Mouse (Mus musculus): ENCODE data around the gene Nsun2.
A peak's percentile ranks its signal among the peaks of the same experiment; 100 is the strongest.

Nsun2 gene

GRCm38 (mm10) chr13:69525867-69526266, 7.7 kb upstream of the Nsun2 start:
- DNase-seq: no peak

DNA sequence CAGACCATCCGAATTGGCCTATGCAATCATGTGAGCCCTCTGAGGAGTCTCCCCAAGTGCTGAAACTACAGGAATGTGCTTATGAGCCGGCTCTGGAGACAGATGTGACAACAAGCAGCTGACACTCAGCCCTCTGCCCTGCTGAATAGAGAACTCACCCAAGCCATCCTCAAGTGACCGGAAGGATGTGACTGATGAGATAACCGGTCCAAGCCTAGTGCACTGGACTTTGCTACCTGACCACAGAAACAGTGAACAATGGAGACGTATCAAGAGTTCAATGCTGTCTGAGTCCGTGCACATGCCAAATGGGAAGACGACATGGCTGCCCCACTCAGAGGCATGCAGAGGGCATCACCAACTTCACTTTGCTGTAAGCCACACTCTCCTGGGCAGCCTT, 5.0 kb upstream of the Nsun2 start:
- DNase-seq: no peak

DNA sequence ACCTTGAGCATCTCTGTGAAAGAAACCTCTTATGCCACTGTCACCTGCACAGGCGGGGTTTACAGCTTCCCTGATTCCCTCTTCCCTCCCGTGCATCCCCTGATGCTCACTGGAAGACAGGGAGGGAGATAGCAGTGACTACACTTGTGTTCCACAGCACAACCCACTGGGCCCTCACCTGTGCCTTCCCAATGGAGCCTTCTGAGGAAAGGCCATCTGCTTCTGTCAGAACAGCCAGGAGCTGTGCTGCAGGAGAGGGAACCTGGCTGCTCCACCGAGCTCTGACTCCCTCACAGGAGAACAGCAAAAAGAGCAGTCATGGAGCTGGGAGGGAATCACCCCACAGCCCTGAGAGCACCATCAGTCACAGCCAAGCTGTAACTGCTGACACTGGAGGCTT, 3.4 kb upstream of the Nsun2 start:
- no peak for DNase-seq

- DNase-seq: no peak
These were observed 2.6 kb upstream of the Nsun2 start for GRCm38 (mm10) chr13:69530951-69531350.

- DNase-seq: no peak
These were observed 2.1 kb upstream of the Nsun2 start for GRCm38 (mm10) chr13:69531431-69531830.

- DNase-seq: no peak
These were observed 1.2 kb upstream of the Nsun2 start for GRCm38 (mm10) chr13:69532101-69532892.

- DNase-seq: no peak
These were observed 597 bp upstream of the Nsun2 start for GRCm38 (mm10) chr13:69532893-69533404.

DNA sequence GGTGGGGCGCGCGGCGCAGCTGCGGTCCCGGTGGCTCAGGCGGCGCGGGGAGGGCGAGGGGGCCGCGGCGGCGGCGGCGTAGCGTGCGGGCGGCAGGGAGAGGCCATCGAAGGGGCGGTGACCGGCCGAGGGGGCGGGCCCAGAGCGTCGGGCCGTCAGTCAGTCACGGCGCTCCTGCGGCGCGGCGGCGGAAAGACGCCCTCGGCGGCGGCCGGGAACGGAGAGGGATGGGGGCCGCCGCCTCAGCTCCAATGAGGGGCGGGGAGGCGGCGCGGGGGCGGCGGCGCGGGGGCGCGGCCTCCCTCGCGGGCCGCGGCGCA, 748 bp downstream of the Nsun2 start, which contains the start of gene Tent4a:
TSS of gene Tent4a (minus strand) at position 284 of the 320 bp plus-strand sequence.
- DNase-seq: no peak

DNA sequence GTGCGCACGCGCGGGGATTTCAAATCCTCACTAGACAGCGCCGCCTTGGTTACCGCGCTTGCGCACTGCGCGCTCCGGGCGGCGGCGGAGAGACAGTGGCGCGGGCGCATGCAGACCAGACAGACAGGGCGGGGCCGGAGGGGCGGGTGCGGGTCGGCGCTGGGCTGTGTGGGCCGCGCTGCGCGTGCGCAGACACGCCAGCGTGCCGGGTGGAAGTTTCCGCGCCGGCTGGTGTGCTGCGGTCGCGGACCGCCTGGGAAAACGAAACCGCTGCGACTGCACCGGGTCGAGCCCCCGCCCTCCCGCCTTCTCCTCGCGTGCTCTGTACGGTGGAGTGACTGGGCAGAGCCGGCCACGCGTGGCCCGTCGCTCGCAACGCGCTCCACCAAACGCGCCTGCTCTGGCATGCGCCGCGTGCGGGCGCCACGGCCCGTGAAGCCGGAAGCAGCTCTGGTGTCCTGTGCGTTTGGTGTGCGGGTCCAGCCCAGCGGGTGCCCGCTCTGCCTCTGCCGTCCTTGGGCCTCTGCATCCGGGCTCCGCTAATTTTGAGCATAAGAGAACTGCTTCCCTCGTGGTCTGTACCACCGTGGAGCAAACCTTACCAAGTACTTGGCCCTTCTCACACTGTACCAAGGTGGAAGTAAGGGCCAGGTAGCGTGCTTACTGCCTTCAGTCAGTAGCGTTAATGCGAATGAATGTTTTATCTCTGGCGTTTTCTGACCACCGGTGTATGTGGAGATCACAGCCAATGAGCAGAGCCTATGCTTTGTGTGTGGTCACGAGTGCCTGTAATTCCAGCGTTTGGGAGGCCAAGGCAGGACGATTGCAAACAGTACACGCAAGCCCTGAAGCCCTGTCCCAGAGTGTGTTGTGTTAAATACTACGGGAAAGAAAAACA, 1.4 kb downstream of the Nsun2 start:
- peak; percentile 98 for DNase-seq

GRCm38 (mm10) chr13:69536021-69536420, 2.5 kb downstream of the Nsun2 start:
- no peak for DNase-seq

DNA sequence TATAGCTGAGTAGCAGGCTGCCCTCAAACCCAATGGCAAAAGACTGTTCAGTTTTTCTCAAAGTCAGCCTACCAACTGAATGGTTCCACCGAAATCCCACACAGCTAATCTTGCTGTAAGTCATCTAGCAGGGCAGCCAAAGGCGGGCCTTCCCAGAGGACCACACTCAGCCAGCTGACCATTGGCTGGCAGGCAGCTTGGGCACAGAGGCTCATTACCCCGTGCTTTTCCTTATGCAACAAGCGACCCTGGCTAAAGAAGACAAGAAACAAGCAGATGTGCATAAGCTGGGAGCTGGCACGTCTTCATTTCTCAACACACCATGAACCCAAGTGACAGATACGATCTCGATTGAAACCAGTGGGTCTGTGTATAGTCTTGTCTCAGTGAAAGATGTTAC, 3.8 kb downstream of the Nsun2 start:
- DNase-seq: no peak

DNA sequence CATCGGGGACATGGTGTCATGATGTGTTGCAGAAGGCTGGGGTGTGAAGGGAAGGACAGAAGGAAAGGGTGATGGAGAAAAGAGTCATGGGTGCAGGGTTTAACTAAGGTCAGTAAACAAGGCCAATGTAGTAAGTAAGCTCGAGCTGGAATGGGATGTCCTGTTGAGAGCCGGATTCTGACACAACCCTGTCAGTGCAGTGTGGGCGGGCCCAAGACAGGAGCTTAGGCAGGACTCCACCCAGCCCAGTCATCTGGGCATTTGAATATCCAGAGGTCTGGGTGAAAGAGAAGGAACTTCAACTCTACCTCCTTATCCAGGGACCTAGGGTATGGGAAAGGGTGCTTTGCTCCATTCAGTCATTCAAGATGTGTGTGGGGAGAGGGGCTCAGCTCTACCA, 4.8 kb downstream of the Nsun2 start:
- DNase-seq: peak; percentile 43

GRCm38 (mm10) chr13:69541209-69541608, 7.7 kb downstream of the Nsun2 start:
- DNase-seq: no peak

DNA sequence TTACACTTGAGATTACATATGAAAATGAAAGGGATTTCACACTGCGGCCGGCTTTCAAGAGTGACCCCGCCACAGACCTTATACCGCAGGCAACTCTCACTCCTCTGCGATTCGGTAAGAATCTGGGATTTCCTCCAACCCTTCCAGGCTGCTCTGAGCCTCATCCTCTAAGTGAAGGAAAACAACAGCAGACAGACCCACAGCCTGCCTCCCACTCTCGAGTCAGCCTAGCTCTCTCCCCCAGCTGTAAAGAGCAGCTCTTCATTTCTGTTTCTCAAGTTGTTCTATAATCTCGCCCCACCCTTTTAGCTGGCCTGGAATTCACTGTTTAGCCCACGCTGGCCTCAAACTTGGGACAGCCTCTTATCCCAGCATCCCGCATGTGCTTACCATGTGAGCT, 8.2 kb downstream of the Nsun2 start:
- no peak for DNase-seq

- no peak for DNase-seq
These were observed 9.2 kb downstream of the Nsun2 start for GRCm38 (mm10) chr13:69542571-69543352.

DNA sequence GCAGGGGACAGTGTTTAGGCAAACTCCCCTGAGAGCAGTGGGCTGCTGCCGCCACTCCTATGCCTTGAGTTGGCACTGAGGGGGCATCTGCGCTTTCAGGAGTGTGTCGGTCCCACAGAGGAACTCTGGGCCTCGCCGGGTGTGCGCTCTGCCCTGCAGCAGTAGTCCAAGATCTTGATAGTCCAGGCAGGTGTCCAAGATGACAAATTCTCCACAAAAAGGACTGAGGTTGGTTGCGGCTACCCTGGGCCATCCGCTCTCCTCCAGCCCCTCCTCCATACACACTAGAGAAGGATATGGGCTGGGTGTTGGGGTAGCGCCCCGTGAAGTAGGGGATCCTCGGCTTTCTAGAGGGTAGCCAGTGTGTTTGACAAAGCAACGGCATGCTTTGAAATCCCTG, 10.0 kb downstream of the Nsun2 start:
- DNase-seq: no peak

DNA sequence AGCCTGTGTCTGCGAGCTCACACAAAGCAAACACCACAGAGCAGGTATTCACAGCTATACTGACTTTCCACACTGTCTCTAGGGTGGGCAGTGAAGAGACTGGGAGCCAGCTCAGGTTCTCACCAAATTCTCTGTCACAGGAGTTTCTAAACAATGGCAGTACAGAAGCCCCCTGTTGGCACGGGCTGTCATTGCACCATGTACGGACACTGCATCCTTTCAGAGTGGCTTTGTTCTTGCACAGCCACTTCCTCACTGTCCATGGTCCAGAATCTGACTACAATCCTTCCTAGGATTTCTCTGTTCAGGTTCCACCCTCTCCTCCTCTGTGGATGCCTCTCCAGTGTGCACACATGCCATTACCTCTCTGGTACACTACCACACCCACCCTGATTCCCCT, 11.5 kb downstream of the Nsun2 start:
- DNase-seq: peak; percentile 65

GRCm38 (mm10) chr13:69547488-69548180, 14.1 kb downstream of the Nsun2 start:
- DNase-seq: no peak

DNA sequence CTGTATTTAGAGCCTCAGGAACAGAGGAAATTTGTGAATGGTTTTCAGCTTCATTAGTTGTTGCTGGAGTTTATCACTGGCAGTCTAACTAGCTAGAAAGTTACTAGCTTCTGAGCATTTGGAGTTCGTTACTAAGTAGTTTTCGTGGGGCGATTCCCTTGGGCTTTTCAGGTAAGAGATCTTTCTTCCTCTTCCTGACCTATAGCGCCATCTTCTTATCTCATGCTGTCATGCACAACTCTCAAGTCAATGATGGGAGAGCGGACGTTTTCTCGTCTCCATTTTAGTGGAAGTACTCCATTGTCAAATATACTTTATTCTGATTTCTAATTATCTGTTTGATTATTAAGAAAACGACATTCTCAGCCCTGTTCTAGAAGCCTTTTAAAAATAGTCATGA, 16.4 kb downstream of the Nsun2 start:
- no peak for DNase-seq

DNA sequence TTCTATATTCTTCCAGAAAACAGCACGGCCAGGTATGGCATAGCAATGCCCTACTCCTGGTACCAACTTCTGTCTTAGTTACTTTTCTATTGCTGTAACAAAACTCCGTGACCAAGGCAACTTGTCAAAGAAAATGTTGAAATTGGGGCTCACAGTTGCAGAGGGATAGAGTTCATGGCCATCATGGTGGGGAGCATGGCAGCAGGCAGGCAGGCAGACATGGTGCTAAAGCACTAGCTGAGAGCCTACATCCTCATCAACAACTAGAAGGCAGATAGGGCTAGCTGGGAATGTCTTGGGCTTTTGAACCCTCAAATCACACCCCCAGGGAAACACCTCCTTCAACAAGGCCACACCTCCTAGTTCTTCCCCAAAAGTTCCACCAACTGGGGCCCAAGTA, 17.3 kb downstream of the Nsun2 start:
- no peak for DNase-seq

GRCm38 (mm10) chr13:69553024-69553423, 19.5 kb downstream of the Nsun2 start:
- no peak for DNase-seq

DNA sequence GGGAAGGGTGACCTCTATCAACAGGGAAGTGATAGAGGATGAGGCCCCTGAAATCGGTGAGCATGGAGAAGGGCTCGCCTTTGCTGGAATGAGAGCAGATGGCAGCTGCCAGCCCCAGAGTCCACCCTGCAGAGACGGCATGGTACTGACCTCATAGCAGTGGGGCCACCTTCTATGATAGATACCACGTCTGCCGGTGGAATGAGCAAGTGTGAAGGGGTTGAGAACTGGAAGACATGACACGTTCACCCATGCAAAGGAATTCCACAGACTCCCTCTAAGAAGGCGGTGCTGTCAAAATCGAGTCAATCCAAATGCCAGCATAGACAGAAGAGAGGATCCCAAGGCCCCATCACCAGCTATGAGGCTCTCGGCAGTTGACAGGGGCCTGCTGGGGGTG, 20.7 kb downstream of the Nsun2 start:
- DNase-seq: no peak

DNA sequence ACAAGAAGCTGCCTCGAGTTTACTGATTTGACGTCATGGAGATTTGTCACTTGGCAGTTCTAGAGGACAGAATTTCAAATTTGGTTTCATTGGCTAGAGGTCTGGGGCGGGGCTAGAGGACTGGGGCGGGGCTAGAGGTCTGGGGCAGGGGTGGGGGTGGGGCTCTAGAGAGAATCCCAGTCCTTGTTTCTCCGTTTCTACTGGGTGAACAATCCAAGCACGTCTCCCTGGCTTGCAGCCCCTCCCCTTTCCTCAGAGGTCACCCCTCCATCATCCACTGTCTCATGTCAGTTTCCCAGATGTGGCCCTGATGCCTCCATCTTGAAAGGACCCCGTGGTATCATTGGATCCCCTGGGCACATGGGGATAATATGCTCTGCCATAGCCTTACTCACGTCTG, 21.5 kb downstream of the Nsun2 start:
- DNase-seq: no peak

Data from lung, postnatal 14 days (tissue).